Mouse (Mus musculus) cerebellum, adult 18-20 months (tissue): ENCODE data around the gene Eif4e2.

Experiments
- DNase-seq, 2 experiments: peaks; one replicate each; pipeline ENCODE4 v3.0.0; 2021

Eif4e2 gene

GRCm38 (mm10) chr1:87264134-87265006 lies 50.7 kb downstream of the Eif4e2 start, which contains the start of gene Efhd1:
TSS of gene Efhd1 (plus strand) at chr1:87264363.
- DNase-seq, result peak in 1 of 2 experiments; percentile 18

- no peak for DNase-seq
These were observed 51.5 kb downstream of the Eif4e2 start for GRCm38 (mm10) chr1:87265200-87265599.

- no peak for DNase-seq
These were observed 52.8 kb downstream of the Eif4e2 start for GRCm38 (mm10) chr1:87266296-87267090.

GRCm38 (mm10) chr1:87270204-87270603 lies 56.5 kb downstream of the Eif4e2 start:
- no peak for DNase-seq

GRCm38 (mm10) chr1:87270641-87271467 lies 57.1 kb downstream of the Eif4e2 start:
- DNase-seq, result no peak

GRCm38 (mm10) chr1:87271596-87271995 lies 57.9 kb downstream of the Eif4e2 start:
- no peak for DNase-seq

GRCm38 (mm10) chr1:87272462-87272861 lies 58.7 kb downstream of the Eif4e2 start:
- DNase-seq, result no peak

- DNase-seq, result peak; percentile 45 to 55
These were observed 59.8 kb downstream of the Eif4e2 start for GRCm38 (mm10) chr1:87273514-87273942.

GRCm38 (mm10) chr1:87274134-87274533 lies 60.4 kb downstream of the Eif4e2 start:
- no peak for DNase-seq

- no peak for DNase-seq
These were observed 61.4 kb downstream of the Eif4e2 start for GRCm38 (mm10) chr1:87275151-87275550.

GRCm38 (mm10) chr1:87276056-87276455 lies 62.3 kb downstream of the Eif4e2 start:
- DNase-seq, result no peak

- no peak for DNase-seq
These were observed 66.6 kb downstream of the Eif4e2 start for GRCm38 (mm10) chr1:87280281-87280680.

GRCm38 (mm10) chr1:87281599-87282412 lies 68.1 kb downstream of the Eif4e2 start:
- no peak for DNase-seq

- DNase-seq, result no peak
These were observed 68.7 kb downstream of the Eif4e2 start for GRCm38 (mm10) chr1:87282413-87282788.

- DNase-seq, result no peak
These were observed 69.8 kb downstream of the Eif4e2 start for GRCm38 (mm10) chr1:87283410-87283960.

GRCm38 (mm10) chr1:87287105-87287504 lies 73.4 kb downstream of the Eif4e2 start:
- no peak for DNase-seq
